Mouse (Mus musculus): ENCODE measurements around the gene Doc2a.
A peak's percentile ranks its signal among the peaks of the same experiment; 100 is the strongest.

Doc2a gene

DNA sequence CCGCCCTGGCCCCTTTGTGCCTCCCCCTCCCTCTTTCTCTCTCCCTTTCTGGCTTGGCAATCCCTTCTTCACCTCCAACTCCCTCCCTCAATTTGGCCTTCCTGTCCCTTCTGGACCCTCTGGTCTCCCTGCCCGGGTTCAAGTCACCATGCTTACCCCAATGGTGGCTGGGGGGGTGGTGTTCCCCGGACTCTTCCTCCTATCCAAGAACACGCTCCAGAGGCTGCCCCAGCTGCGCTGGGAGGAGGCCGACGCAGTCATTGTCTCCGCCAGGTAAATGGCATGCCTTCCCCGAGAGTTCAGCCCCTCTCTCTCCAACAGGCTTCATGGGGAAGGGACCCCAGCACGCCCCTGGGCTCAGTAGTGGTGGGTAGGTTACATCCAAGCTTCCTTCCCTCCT is 23.3 kb upstream of the Doc2a start:
- DNase-seq: no peak

- no peak for DNase-seq
These were observed 21.8 kb upstream of the Doc2a start for GRCm38 (mm10) chr7:126825403-126825802.

DNA sequence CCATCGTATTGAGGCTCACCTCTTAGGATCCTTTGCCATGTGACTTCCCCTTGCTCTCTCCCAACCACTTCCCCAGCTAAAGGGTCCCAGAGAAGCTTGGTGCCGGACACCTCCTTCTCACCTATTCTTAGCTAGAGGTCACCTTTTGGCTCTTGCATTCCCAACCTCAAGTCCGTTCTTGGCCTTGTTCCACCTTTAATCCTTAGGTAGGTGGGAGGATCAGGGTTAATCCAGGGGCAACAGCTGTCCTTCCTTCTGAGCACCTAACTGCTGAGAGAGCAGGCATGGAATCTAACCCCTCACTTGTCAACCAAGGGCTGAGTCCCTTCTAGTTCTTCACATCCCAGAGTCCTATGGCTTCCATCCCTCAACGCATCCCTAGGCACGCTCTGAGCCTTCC is 21.3 kb upstream of the Doc2a start:
- DNase-seq: no peak

- no peak for DNase-seq
These were observed 15.7 kb upstream of the Doc2a start, which contains the start of gene 4930451I11Rik for GRCm38 (mm10) chr7:126831539-126831938. TSS of gene 4930451I11Rik (minus strand) at chr7:126831639.

GRCm38 (mm10) chr7:126832036-126832598 is 15.1 kb upstream of the Doc2a start:
- DNase-seq: peak; percentile 83

GRCm38 (mm10) chr7:126833294-126833693 is 13.9 kb upstream of the Doc2a start:
- DNase-seq: no peak

DNA sequence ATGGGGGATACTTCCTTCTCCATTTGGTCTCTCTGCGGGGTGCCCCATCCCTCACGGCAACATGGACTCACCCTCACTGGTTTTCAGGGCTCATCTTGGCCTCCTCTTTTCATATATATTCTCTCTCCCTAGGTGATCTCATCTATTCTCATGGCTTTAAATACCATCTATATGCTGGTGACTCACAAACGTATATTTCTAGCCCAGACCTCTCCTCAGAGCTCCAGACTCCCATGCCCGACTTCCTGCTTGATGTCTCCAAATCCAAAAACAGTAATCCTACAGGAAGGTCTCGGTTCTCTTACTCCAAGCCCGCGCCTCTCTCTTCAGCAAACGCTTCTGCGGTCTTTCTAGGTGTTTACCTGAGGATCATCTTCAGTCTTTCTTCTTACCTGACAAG is 3.9 kb upstream of the Doc2a start:
- DNase-seq: no peak

- DNase-seq: no peak
These were observed 1.7 kb upstream of the Doc2a start for GRCm38 (mm10) chr7:126845516-126845915.

GRCm38 (mm10) chr7:126847421-126848398 is 494 bp downstream of the Doc2a start:
- no peak for DNase-seq

- no peak for DNase-seq
These were observed 1.6 kb downstream of the Doc2a start for GRCm38 (mm10) chr7:126848794-126849193.

DNA sequence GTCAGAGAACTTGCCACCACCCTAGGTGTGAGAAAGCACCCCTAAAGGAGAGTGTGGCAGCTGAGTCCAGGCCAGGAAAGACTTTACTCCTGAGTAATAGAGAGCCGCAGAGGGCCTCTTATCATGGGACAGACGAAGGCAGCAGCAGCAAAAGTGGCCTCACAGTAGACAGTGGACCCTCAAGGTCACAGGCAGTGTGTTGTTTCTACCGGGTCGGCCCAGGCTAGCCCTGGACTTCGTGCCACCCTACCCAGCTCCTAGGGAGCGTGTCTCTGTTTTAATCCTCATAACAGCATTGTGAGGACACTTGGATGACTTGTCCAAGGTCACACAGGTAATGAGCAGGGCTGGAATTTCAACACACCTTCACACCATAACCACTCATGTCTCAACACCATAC is 2.9 kb downstream of the Doc2a start:
- no peak for DNase-seq

DNA sequence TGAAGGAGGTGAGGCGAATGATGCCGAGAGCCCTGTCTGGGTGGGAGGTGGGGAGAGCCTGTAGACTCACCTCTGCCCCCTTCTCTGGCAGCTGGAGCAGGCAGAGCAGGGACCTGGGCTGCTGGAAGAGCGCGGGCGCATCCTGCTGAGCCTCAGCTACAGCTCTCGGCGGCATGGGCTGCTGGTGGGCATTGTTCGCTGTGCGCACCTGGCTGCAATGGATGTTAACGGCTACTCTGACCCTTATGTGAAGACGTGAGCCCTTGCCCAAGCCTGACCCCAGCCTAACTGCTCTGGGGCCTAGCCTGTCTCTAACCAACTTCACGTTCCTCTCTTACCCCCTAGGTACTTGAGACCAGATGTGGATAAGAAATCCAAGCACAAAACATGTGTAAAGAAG is 4.0 kb downstream of the Doc2a start:
- no peak for DNase-seq

GRCm38 (mm10) chr7:126853454-126853853 is 6.2 kb downstream of the Doc2a start:
- peak; percentile 70 for DNase-seq

- DNase-seq: no peak
These were observed 8.4 kb downstream of the Doc2a start for GRCm38 (mm10) chr7:126855641-126856040.

GRCm38 (mm10) chr7:126856741-126857420 is 9.7 kb downstream of the Doc2a start:
- no peak for DNase-seq

DNA sequence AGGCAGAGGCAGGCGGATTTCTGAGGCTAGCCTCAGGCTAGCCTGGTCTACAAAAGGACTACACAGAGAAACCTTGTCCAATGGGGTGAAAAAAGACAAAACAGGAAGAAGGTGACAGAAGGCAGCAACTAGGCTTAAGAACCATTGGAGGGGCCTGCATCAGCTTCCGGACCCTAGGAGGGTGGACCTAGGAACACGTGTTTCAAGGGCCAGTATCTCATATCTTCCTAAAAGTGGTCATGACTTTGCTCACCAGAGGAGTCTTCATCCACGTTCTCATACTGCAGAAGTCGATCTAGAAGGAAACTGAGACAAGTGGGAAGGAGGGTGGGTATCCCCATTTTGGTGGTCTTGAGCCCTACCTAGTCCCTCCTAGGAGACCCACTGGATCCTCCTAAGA is 13.8 kb downstream of the Doc2a start:
- no peak for DNase-seq

DNA sequence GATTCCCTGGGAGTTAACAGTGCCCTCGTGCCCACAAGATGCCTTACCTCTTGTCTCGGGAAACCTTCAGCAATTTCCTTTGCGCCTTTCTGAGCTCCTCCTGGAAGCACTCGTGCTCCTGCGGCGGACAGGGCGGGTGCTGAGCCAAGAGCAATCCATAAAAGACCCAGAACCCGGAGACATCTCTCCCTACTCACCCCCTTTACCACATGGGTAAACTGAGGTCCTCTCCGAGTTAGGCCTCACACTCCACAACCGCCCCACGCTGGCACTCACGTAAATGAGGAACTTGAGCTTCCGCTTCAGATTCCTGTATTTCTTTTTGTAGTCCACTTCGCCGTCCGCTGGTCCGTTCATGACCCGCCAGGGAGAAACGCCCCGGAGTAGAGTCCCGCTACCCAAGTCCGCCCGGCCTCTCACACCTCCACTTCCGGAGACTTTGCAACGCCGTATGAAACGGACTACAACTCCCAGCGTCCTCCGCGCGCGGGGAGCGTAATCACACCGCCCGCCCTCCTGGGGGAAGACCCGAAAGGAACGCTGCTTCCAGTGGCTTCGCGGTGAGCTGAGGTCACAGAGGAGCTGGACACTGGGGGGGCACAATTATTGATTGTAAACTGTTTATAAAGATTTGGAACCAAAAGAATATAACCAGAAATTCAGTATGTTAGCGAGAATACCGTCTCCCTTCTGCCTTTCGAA is 14.4 kb downstream of the Doc2a start, which contains the start of gene Hirip3:
Gene Hirip3, plus strand, starts transcription at position 544 of the 702 bp plus-strand sequence.
- DNase-seq: peak; percentile 97

- peak; percentile 96 for DNase-seq
These were observed 15.1 kb downstream of the Doc2a start, which contains the start of gene Ino80e for GRCm38 (mm10) chr7:126862147-126862784. TSS of gene Ino80e (minus strand) at chr7:126862377.

- DNase-seq: no peak
These were observed 16.6 kb downstream of the Doc2a start for GRCm38 (mm10) chr7:126863791-126864190.

- DNase-seq: no peak
These were observed 20.3 kb downstream of the Doc2a start for GRCm38 (mm10) chr7:126867534-126867933.

DNA sequence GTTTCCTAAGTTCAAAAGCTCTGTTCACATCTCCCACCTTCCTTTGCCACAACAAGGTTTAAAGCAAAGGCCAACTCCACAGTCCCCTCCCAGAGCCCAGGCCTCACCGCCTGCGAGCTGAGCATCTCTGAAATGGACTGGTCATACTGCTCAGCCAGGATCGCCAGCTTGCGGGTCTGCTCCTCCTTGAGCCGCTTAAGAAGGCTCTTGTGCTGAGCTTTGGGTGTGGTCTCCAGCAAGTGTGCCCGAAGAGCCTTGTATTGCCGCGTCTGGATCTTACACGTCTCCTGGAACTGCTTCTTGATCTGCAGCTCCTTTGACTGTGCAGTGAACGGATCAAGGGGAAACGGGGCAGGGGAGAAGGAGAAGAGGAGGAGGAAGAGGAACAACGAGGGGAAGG is 20.8 kb downstream of the Doc2a start:
- DNase-seq: no peak
